Mouse (Mus musculus) cortical plate, adult 2 months (tissue): ENCODE measurements around the gene Trim15.
"Not testable (repeated sequence)": the region's sequence is repeated elsewhere in the genome, so short reads cannot be mapped to it uniquely, and the experiment has no call there.

Experiments
- CTCF ChIP-seq: fragments of 200-500 bp; IDR thresholded peaks from 2 replicates; pipeline ENCODE4 v1.5.1; 2011; ENCODE audit warnings: mild to moderate bottlenecking, control low read depth, low read length; ENCODE audit not compliant: insufficient read depth; ENCODE audit errors: extremely low read depth
- POLR2A ChIP-seq: fragments of 200-500 bp; IDR thresholded peaks from 2 replicates; pipeline ENCODE4 v1.6.1; 2011; ENCODE audit warnings: mild to moderate bottlenecking, low read length, control low read depth; ENCODE audit not compliant: insufficient read depth; ENCODE audit errors: extremely low read depth

GRCm38 (mm10) chr17:36826002-36826401, 41.0 kb downstream of the Trim15 start:
- not testable (repeated sequence) for TF ChIP-seq POLR2A
- TF ChIP-seq CTCF = peak; percentile 59
